Mouse (Mus musculus) heart, adult 18-20 months (tissue): ENCODE measurements around the gene Rad21l. TPM values are rescaled to one million over a fixed set of nuclear protein-coding genes. Genes with fewer than 3 reads are reported as not detected.

Experiments
- DNase-seq, 2 experiments: peaks; one replicate each; pipeline ENCODE4 v3.0.0; 2021 to 2022; ENCODE audit warnings: mixed read lengths in 1 of 2
- long read RNA-seq, 2 experiments: library from polyadenylated mRNA; stranded (forward); transcript quantifications; one replicate each; pipeline ENCODE4 v2.0.0; 2021
- total RNA-seq, 2 experiments: library from RNA; stranded (reverse); gene quantifications; 2 replicates each; pipeline ENCODE4 v1.2.3; 2021

Rad21l gene
- not detected for total RNA-seq
- long read RNA-seq, experiment 1 = 0 reads
- long read RNA-seq, experiment 2 = 0 reads

- no peak for DNase-seq
These were observed at the start of gene Rad21l for GRCm38 (mm10) chr2:151668433-151668832. TSS of gene Rad21l (minus strand) at chr2:151668533.

- no peak for DNase-seq
These were observed 48.2 kb upstream of the Rad21l start for GRCm38 (mm10) chr2:151716318-151717055.

- no peak for DNase-seq
These were observed 47.2 kb upstream of the Rad21l start for GRCm38 (mm10) chr2:151715526-151715925.

GRCm38 (mm10) chr2:151712647-151713046 is 44.3 kb upstream of the Rad21l start:
- DNase-seq = peak in 1 of 2 experiments; percentile 12

- DNase-seq = peak in 1 of 2 experiments; percentile 17
These were observed 34.5 kb upstream of the Rad21l start for GRCm38 (mm10) chr2:151702851-151703190.

GRCm38 (mm10) chr2:151702146-151702850 is 34.0 kb upstream of the Rad21l start:
- DNase-seq = peak; percentile 28 to 47

GRCm38 (mm10) chr2:151701231-151702145 is 33.2 kb upstream of the Rad21l start, which contains the start of gene Tmem74b:
TSS of gene Tmem74b (plus strand) at chr2:151702008.
- DNase-seq = peak; percentile 5 to 9

- no peak for DNase-seq
These were observed 14.6 kb upstream of the Rad21l start for GRCm38 (mm10) chr2:151682976-151683375.

- DNase-seq = no peak
These were observed 14.0 kb upstream of the Rad21l start for GRCm38 (mm10) chr2:151682357-151682756.

GRCm38 (mm10) chr2:151676234-151676633 is 7.9 kb upstream of the Rad21l start:
- peak in 1 of 2 experiments; percentile 8 for DNase-seq

GRCm38 (mm10) chr2:151670968-151671329 is 2.6 kb upstream of the Rad21l start:
- no peak for DNase-seq

- no peak for DNase-seq
These were observed 2.0 kb upstream of the Rad21l start for GRCm38 (mm10) chr2:151670026-151670967.

GRCm38 (mm10) chr2:151652053-151652452 is 16.3 kb downstream of the Rad21l start:
- no peak for DNase-seq

GRCm38 (mm10) chr2:151636015-151636402 is 32.3 kb downstream of the Rad21l start:
- no peak for DNase-seq

- DNase-seq = no peak
These were observed 32.8 kb downstream of the Rad21l start for GRCm38 (mm10) chr2:151635362-151636014.

GRCm38 (mm10) chr2:151634903-151635302 is 33.4 kb downstream of the Rad21l start:
- no peak for DNase-seq

- no peak for DNase-seq
These were observed 35.4 kb downstream of the Rad21l start for GRCm38 (mm10) chr2:151632982-151633381.

- DNase-seq = peak; percentile 57 to 71
These were observed 36.0 kb downstream of the Rad21l start, which contains the start of gene Snph for GRCm38 (mm10) chr2:151632159-151632814. TSS of gene Snph (minus strand) at chr2:151632593.

GRCm38 (mm10) chr2:151631406-151632158 is 36.8 kb downstream of the Rad21l start:
- DNase-seq = no peak
